ENCODE assay signal across 9 mouse cellular contexts in genomic region chr5:113173318-113173717, GRCm38 (mm10). TPM values are rescaled to one million over a fixed set of nuclear protein-coding genes. Genes with fewer than 3 reads are reported as not detected.
DNase-seq lines count a peak whose midpoint lies in the region; ATAC-seq and TF ChIP-seq lines count a peak whose summit lies in the region.
"Had no signal": no experiment of that assay in that cellular context is flagged by ENCODE, and none has a peak within 500 bp of the region (broad histone marks: within the 10 kb centered on the region; RNA-seq: fewer than 3 reads in every experiment).

No protein-coding gene starts in this region.

- no peak; the same call in 1 of the 2 replicates for TF ChIP-seq RAD21 in MEL (IDR thresholded peaks at IDR 0.05; ENCODE audit: low read depth, low read length)

- no peak overlapping the region for H3K4me2 ChIP-seq in hindbrain, embryonic 14.5 days (replicated peaks)
- no peak overlapping the region for H3K4me2 ChIP-seq in hindbrain, embryonic 16.5 days (ENCODE audit: low read length)
- no peak overlapping the region for H3K4me2 ChIP-seq in stomach, embryonic 16.5 days (ENCODE audit: low read depth, low read length)
- H3K4me2 ChIP-seq: limb, embryonic 15.5 days had no signal

- no peaks in the 10 kb centered on the region for H3K9me3 ChIP-seq in hindbrain, embryonic 14.5 days (ENCODE audit: control insufficient read depth, low read length)
- no peaks in the 10 kb centered on the region for H3K9me3 ChIP-seq in hindbrain, embryonic 16.5 days (ENCODE audit: control insufficient read depth, low read length)
- no peaks in the 10 kb centered on the region for H3K9me3 ChIP-seq in MEL (replicated peaks; ENCODE audit: insufficient read depth, low read length)
- H3K9me3 ChIP-seq in stomach, embryonic 16.5 days (replicated peaks; ENCODE audit: control insufficient read depth, low read length): no peaks in the 10 kb centered on the region
- H3K9me3 ChIP-seq: limb, embryonic 15.5 days had no signal

- H3K36me3 ChIP-seq in hindbrain, embryonic 14.5 days (replicated peaks; ENCODE audit: control insufficient read depth, insufficient read depth): no peaks in the 10 kb centered on the region
- no peaks in the 10 kb centered on the region for H3K36me3 ChIP-seq in hindbrain, embryonic 16.5 days (ENCODE audit: control insufficient read depth, insufficient read depth, low read length)
- no peaks in the 10 kb centered on the region for H3K36me3 ChIP-seq in MEL (ENCODE audit: control insufficient read depth in 1 of 2, insufficient read depth in 2 of 2, low read length in 2 of 2)
- H3K36me3 ChIP-seq in stomach, embryonic 16.5 days (ENCODE audit: control insufficient read depth, insufficient read depth, low read length): no peaks in the 10 kb centered on the region
- H3K36me3 ChIP-seq: limb, embryonic 15.5 days had no signal

- no peak overlapping the region for H3K9ac ChIP-seq in hindbrain, embryonic 14.5 days
- H3K9ac ChIP-seq in hindbrain, embryonic 16.5 days (ENCODE audit: low read depth, low read length): no peak overlapping the region
- H3K9ac ChIP-seq in MEL (ENCODE audit: control insufficient read depth, low read depth, low read length, poor library complexity, severe bottlenecking): no peak overlapping the region
- H3K9ac ChIP-seq in stomach, embryonic 16.5 days (ENCODE audit: low read length): no peak overlapping the region
- H3K9ac ChIP-seq: limb, embryonic 15.5 days had no signal

- no peaks in the 10 kb centered on the region for H3K27me3 ChIP-seq in hindbrain, embryonic 14.5 days (ENCODE audit: control insufficient read depth, insufficient read depth, low read length)
- H3K27me3 ChIP-seq in hindbrain, embryonic 16.5 days (replicated peaks; ENCODE audit: control insufficient read depth, insufficient read depth, low read length): no peaks in the 10 kb centered on the region
- no peaks in the 10 kb centered on the region for H3K27me3 ChIP-seq in MEL (ENCODE audit: control insufficient read depth in 1 of 2, insufficient read depth in 2 of 2, low read length in 2 of 2)
- H3K27me3 ChIP-seq in stomach, embryonic 16.5 days (ENCODE audit: control insufficient read depth, insufficient read depth, low read length): no peaks in the 10 kb centered on the region
- H3K27me3 ChIP-seq: limb, embryonic 15.5 days had no signal

- H3K4me3 ChIP-seq in hindbrain, embryonic 14.5 days (replicated peaks; ENCODE audit: low read length): no peak overlapping the region
- no peak overlapping the region for H3K4me3 ChIP-seq in hindbrain, embryonic 16.5 days (ENCODE audit: low read length)
- no peak overlapping the region for H3K4me3 ChIP-seq in MEL (ENCODE audit: control insufficient read depth in 1 of 2, insufficient read depth in 1 of 2, low read depth in 2 of 2, low read length in 2 of 2)
- no peak overlapping the region for H3K4me3 ChIP-seq in stomach, embryonic 16.5 days (replicated peaks; ENCODE audit: low read length)
- H3K4me3 ChIP-seq: limb, embryonic 15.5 days had no signal

- peak in 2 of 3 experiments; percentile 16 to 53; a peak in 4 of 6 replicates for TF ChIP-seq CTCF in MEL (IDR thresholded peaks at IDR 0.05 in 2 of 3, conservative IDR thresholded peaks at IDR 0.05 in 1 of 3; ENCODE audit: control insufficient read depth in 1 of 3, insufficient read depth in 1 of 3, low read depth in 2 of 3, low read length in 3 of 3, poor library complexity in 1 of 3, severe bottlenecking in 1 of 3)

- 26% methylated on average over 5 of the region's 5 CpGs for WGBS in hindbrain, embryonic 14.5 days
- 25% methylated on average over 5 of the region's 5 CpGs for WGBS in hindbrain, embryonic 16.5 days
- WGBS in stomach, embryonic 16.5 days: 18% methylated on average over 5 of the region's 5 CpGs

- no peak for ATAC-seq in hindbrain, embryonic 14.5 days (ENCODE audit: low FRiP score)
- no peak for ATAC-seq in hindbrain, embryonic 16.5 days
- ATAC-seq in megakaryocyte-erythroid progenitor cell, adult 5-6 weeks (replicated peaks; ENCODE audit: low FRiP score, low TSS enrichment, poor library complexity, severe bottlenecking): peak; percentile 80
- ATAC-seq in stomach, embryonic 16.5 days (ENCODE audit: insufficient read depth, low FRiP score): 0 out of 2 replicates have a peak, but pooled peaks have one; percentile 15

- no peak overlapping the region for H3K27ac ChIP-seq in hindbrain, embryonic 14.5 days
- no peak overlapping the region for H3K27ac ChIP-seq in hindbrain, embryonic 16.5 days (ENCODE audit: low read depth, low read length)
- no peak overlapping the region for H3K27ac ChIP-seq in MEL (ENCODE audit: control insufficient read depth, low read depth, low read length)
- H3K27ac ChIP-seq in stomach, embryonic 16.5 days (ENCODE audit: low read length): no peak overlapping the region
- H3K27ac ChIP-seq: limb, embryonic 15.5 days had no signal

- H3K4me1 ChIP-seq in hindbrain, embryonic 14.5 days (replicated peaks; ENCODE audit: control insufficient read depth, insufficient read depth, low read length): no peaks in the 10 kb centered on the region
- H3K4me1 ChIP-seq in hindbrain, embryonic 16.5 days (ENCODE audit: control insufficient read depth, insufficient read depth, low read depth, low read length): no peaks in the 10 kb centered on the region
- no peaks in the 10 kb centered on the region for H3K4me1 ChIP-seq in MEL (ENCODE audit: control insufficient read depth in 1 of 2, insufficient read depth in 2 of 2, low read length in 2 of 2)
- H3K4me1 ChIP-seq in stomach, embryonic 16.5 days (ENCODE audit: control insufficient read depth, insufficient read depth, low read length): 0 out of 2 replicates have a peak, but pooled peaks cover 5% of the 10 kb centered on the region

- TF ChIP-seq POLR2A in MEL (IDR thresholded peaks at IDR 0.05; ENCODE audit: control insufficient read depth in 1 of 2, insufficient read depth in 1 of 2, low read depth in 1 of 2, low read length in 2 of 2, poor library complexity in 1 of 2): no peak

- TF ChIP-seq EP300 in MEL (IDR thresholded peaks at IDR 0.05; ENCODE audit: low read depth in 1 of 2, low read length in 2 of 2): no peak

- H3K79me2 ChIP-seq in MEL (ENCODE audit: control insufficient read depth, insufficient read depth, low read length, poor library complexity): no peaks in the 10 kb centered on the region

- peak; percentile 73 for DNase-seq in hindbrain, embryonic 14.5 days (ENCODE audit: low spot score)
- peak; percentile 6 for DNase-seq in MEL (ENCODE audit: low read depth, low spot score)
- peak; percentile 46 for DNase-seq in cerebellum, adult 9-10 months
- peak; percentile 53 for DNase-seq in heart, adult 8-10 months (ENCODE audit: low spot score)
- DNase-seq in layer of hippocampus, postnatal 25 days (ENCODE audit: extremely low spot score in 1 of 2, low spot score in 1 of 2): peak; percentile 76 to 77

TF ChIP-seq in MEL, 35 proteins besides CTCF, POLR2A, EP300 and RAD21:
- TF ChIP-seq GABPA (IDR thresholded peaks at IDR 0.05; ENCODE audit: low read depth, low read length): no peak
- no peak for TF ChIP-seq TBP (IDR thresholded peaks at IDR 0.05; ENCODE audit: low read depth, low read length)
- TF ChIP-seq RCOR1 (IDR thresholded peaks at IDR 0.05; ENCODE audit: low read depth, low read length): no peak
- TF ChIP-seq NRF1 (IDR thresholded peaks at IDR 0.05; ENCODE audit: insufficient read depth, low read depth, low read length, poor library complexity, severe bottlenecking): no peak
- no peak for TF ChIP-seq MAFK (IDR thresholded peaks at IDR 0.05; ENCODE audit: borderline replicate concordance, low read depth, low read length)
- TF ChIP-seq NELFE (IDR thresholded peaks at IDR 0.05; ENCODE audit: low read depth, low read length): no peak
- no peak for TF ChIP-seq TAL1 (IDR thresholded peaks at IDR 0.05; ENCODE audit: low read length)
- no peak for TF ChIP-seq UBTF (IDR thresholded peaks at IDR 0.05; ENCODE audit: borderline replicate concordance, insufficient read depth, low read depth, low read length)
- TF ChIP-seq CHD1 (IDR thresholded peaks at IDR 0.05; ENCODE audit: low read depth, low read length): no peak
- no peak for TF ChIP-seq MYC (IDR thresholded peaks at IDR 0.05; ENCODE audit: low read depth, low read length)
- TF ChIP-seq MAZ (IDR thresholded peaks at IDR 0.05; ENCODE audit: low read depth, low read length): no peak
- no peak for TF ChIP-seq MAX (IDR thresholded peaks at IDR 0.05; ENCODE audit: low read length)
- no peak for TF ChIP-seq MEF2A (IDR thresholded peaks at IDR 0.05; ENCODE audit: extremely low read depth, insufficient replicate concordance, low read depth, low read length, poor library complexity, severe bottlenecking)
- TF ChIP-seq POLR2AphosphoS2 (IDR thresholded peaks at IDR 0.05; ENCODE audit: low read length): no peak

RNA-seq across cellular contexts. Expression of gene 2900026A02Rik, which starts 47.7 kb away (rescaled TPM):
- polyA plus RNA-seq in hindbrain, embryonic 14.5 days (2014; fragmentation: Nextera tagmentation; extraction: Ambion mirVana): 2.5 and 2.6 TPM in 2 replicates
- polyA plus RNA-seq in hindbrain, embryonic 16.5 days (2015; fragmentation: Nextera tagmentation; extraction: Ambion mirVana): 4.3 and 4.8 TPM in 2 replicates
- not detected in 2 replicates for total RNA-seq in MEL (2012; rRNA removed)
- polyA plus RNA-seq in MEL (2012; ENCODE audit: insufficient read depth in 1 of 2, insufficient read length in 2 of 2, low read depth in 1 of 2, low replicate concordance in 2 of 2, missing spikeins in 1 of 2): not detected
- 10 to 100 TPM; 15.4 to 21.6 (median 20.3) TPM for total RNA-seq in heart, adult 8-10 months (2022)
- 10 to 100 TPM; 61.2 to 64.5 TPM for total RNA-seq in layer of hippocampus, postnatal 25 days (2021)
- 9.9 and 12.3 TPM in 2 replicates for total RNA-seq in megakaryocyte-erythroid progenitor cell, adult 5-6 weeks (2014; fragmentation: Nextera tagmentation)
- total RNA-seq in megakaryocyte-erythroid progenitor cell, adult 5-6 weeks (2017): 5.8 and 6.8 TPM in 2 replicates
- 14.9 TPM in 2 replicates for polyA plus RNA-seq in stomach, embryonic 16.5 days (2015; fragmentation: Nextera tagmentation; extraction: Ambion mirVana)

RNA-seq across cellular contexts. Expression of gene Tmem211, which starts 53.4 kb away (rescaled TPM):
- not detected in 2 replicates for polyA plus RNA-seq in hindbrain, embryonic 14.5 days (2014; fragmentation: Nextera tagmentation; extraction: Ambion mirVana)
- not detected in 2 replicates for polyA plus RNA-seq in hindbrain, embryonic 16.5 days (2015; fragmentation: Nextera tagmentation; extraction: Ambion mirVana)
- total RNA-seq in MEL (2012; rRNA removed): not detected in 2 replicates
- polyA plus RNA-seq in MEL (2012; ENCODE audit: insufficient read depth in 1 of 2, insufficient read length in 2 of 2, low read depth in 1 of 2, low replicate concordance in 2 of 2, missing spikeins in 1 of 2): not detected
- total RNA-seq in heart, adult 8-10 months (2022): not detected
- not detected for total RNA-seq in layer of hippocampus, postnatal 25 days (2021)
- total RNA-seq in megakaryocyte-erythroid progenitor cell, adult 5-6 weeks (2014; fragmentation: Nextera tagmentation): not detected in 2 replicates
- not detected in 2 replicates for total RNA-seq in megakaryocyte-erythroid progenitor cell, adult 5-6 weeks (2017)
- 1.3 and 1.5 TPM in 2 replicates for polyA plus RNA-seq in stomach, embryonic 16.5 days (2015; fragmentation: Nextera tagmentation; extraction: Ambion mirVana)

Comparison
In these comparisons a context has a peak if more than half of its experiments do, and no peak if none do; other contexts are left out.
1. ATAC-seq: peak in megakaryocyte-erythroid progenitor cell, adult 5-6 weeks (single experiment) and stomach, embryonic 16.5 days (single experiment); none in hindbrain, embryonic 14.5 days (single experiment) and hindbrain, embryonic 16.5 days (single experiment).
2. DNase-seq: peak in every context shown above with its lines; median percentile 76 in layer of hippocampus, postnatal 25 days; 73 in hindbrain, embryonic 14.5 days; 53 in heart, adult 8-10 months; 46 in cerebellum, adult 9-10 months; 6 in MEL.